Mouse (Mus musculus) heart, adult 9 months (tissue): Measurements from ENCODE around the gene Sh3d19.
A peak's percentile ranks its signal among the peaks of the same experiment; 100 is the strongest.

Experiments used
- DNase-seq, 2 experiments: peaks; one replicate each; pipeline ENCODE4 v3.0.0; 2022; ENCODE audit warnings: low spot score in 2 of 2

Sh3d19 gene

DNA sequence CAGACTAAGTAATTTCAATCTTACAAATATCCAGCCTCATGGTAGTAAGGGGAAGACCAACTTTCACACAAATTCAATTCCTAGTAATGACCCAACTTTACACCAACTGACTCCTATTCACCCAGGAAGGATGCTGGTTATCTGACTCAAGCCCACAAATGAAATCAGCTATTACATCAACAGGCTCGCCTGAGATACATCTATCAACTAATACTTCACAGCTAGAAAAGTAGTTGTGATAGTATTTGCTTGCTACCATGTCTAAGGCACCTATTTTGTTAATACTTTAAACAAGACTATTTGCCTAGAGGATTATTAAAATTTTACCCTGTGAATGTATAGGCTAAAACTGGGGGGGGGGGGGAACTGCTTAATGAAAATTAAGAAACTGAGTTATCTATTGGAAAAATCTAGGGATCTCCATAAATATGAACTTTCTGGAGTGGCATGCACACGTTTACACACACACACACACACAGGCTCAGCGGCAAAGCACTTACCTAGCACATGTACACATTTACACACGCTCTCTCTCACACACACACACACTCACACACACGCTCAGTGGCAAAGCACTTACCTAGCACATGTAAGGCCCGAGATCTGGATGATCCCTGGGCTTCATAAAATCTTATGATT, 166.1 kb downstream of the Sh3d19 start:
- DNase-seq, result no peak

DNA sequence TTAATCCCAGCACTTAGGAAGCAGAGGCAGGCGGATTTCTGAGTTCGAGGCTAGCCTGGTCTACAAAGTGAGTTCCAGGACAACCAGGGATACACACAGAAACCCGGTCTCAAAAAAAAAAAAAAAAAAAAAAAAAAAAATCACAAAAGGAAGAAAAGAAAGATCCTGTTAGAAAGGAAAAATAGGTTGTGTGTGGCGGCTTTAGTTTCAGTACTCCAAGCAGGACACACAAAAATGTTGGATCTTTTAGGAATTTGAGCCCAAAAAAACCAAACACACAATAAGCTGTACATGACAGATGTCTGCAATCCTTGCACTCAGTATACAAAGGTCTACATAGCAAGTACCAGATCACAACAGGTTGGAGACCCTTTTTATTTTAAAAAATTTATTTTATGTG, 168.8 kb downstream of the Sh3d19 start:
- DNase-seq, result no peak

DNA sequence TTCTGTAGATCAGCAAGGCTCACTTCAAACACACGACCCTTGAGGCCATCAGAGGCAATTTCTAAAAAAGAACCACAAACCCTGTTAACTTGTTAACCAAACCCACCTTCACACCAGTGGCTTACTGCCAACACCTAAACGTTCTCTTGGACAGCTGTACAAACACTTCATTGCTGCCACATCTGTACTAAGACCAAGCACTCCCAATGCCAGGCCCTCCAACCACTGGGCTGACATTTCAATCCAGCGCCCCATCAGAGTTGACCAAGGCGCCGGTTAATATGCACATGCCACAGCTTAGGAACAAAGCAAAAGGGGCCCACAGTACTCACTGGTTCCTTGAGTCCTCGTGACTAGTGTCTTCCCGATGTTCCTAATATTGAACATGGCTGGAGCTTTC, 170.5 kb downstream of the Sh3d19 start:
- no peak for DNase-seq

GRCm38 (mm10) chr3:86141886-86142262, 171.0 kb downstream of the Sh3d19 start:
- peak; percentile 4 to 9 for DNase-seq

DNA sequence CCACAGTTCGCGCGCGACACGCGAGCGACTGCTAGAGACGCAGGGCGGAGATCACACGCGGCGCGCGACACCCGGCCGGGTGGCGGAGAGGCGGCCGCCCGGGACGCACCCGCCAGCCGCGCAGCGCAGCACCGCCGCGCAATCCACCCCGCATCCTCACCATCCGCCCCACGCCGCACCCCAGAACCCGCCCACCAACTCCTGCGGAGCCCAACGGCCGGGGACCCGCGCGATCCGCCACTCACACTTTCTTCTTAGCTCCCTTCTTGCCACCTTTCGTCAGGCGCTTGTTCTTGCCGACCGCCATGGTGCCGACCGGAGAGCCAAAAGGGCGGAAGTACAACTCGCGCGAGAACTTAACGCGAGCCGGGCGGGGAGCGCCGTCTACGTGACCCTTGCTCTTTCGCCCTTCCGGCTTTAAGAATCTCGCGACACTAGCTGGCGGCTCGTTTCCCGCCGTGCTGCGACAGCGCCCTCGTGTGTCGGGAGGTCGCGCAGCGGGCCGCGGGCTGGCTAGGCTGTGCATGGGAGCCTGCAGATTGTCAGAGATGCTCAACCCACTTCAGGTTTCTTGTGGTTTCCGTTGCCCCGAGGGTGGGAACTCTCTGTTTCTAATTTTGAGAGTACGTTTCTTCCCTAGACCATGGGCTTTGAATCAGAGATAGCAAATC, 171.5 kb downstream of the Sh3d19 start, which contains the start of gene Rps3a1:
TSS of gene Rps3a1 (minus strand) at position 440 of the 671 bp plus-strand sequence.
- peak; percentile 95 to 98 for DNase-seq

DNA sequence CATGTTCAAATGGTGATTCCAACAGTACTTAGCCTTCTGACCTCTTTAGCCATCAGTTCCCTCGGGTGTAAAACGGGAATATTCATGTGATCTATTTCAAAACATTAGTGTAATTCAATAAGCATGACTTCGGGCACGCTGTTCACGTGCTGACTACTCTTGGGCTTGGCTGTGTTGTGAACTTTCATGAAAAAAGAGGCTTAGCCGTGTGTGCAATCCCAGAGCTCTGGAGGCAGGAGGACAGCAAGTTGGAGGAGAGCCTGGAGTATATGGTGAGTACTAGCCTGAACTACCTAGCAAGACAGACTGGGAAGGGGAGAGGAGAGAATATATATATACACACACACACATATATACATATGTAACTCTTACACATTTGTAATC, 172.0 kb downstream of the Sh3d19 start:
- no peak for DNase-seq

DNA sequence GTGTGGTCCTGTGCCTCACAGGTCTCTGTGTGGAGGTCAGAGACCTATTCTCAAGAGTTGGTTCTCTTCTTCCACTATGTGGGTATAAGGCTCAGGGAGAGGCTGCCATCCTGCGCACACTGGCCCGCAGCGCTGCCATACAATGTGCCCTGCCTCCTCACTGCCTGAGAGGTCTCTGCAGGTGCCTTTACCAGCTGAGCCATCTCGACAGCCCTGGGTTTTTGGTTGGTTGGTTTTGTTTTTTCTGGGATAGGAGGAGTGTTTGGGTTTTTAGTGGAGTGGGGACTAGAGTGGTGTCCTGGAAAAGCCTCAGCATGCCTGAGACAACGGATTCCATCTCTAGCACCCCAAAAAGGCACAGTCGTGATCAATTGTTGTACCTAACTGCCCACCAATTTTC, 172.4 kb downstream of the Sh3d19 start:
- DNase-seq, result no peak

DNA sequence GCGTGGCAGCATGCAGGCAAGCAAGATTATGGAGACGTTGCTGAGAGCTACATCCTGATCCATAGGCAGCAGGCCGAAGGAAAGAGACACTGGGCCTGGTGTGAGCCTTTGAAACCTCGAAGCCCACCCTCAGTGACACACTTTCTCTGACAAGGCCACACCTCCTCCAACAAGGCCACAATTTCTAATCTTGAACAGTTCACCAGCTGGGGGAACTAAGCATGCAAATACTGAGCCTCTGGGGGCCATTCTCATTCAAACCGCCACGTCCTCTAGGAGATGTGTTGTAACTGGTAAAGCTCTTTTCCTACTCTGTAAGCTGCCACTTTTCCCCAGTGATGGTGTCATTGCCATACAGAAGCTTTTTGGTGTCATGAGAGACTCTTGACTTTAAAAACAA, 178.2 kb downstream of the Sh3d19 start:
- DNase-seq, result no peak

- no peak for DNase-seq
Measured at GRCm38 (mm10) chr3:86149521-86149920, 178.6 kb downstream of the Sh3d19 start.

GRCm38 (mm10) chr3:86168841-86169425, 198.0 kb downstream of the Sh3d19 start:
- no peak for DNase-seq

- DNase-seq, result no peak
Measured at GRCm38 (mm10) chr3:86179714-86180113, 208.8 kb downstream of the Sh3d19 start.
